Mouse (Mus musculus): Measurements from ENCODE around the gene Pxdn. TPM values are rescaled to one million over a fixed set of nuclear protein-coding genes. Genes with fewer than 3 reads are reported as not detected.

Gene Pxdn
- polyA plus RNA-seq, 1 experiment from 2014 or later: 14.6 TPM

- Histone ChIP-seq H3K27ac (no peak overlapping the region), H3K9ac (no peak overlapping the region), H3K4me2 (no peak overlapping the region), H3K4me3 (no peak overlapping the region), H3K27me3 (replicated peaks) (no peaks in the 10 kb centered on the region), H3K9me3 (replicated peaks) (no peaks in the 10 kb centered on the region), H3K36me3 (no peaks in the 10 kb centered on the region), H3K4me1 (no peaks in the 10 kb centered on the region)
- no peak for ATAC-seq
- WGBS (ENCODE audit: insufficient replicate concordance): 69% methylated on average over 3 of the region's 3 CpGs
Observed at GRCm38 (mm10) chr12:29954464-29954863, 17.1 kb downstream of the Pxdn start.

GRCm38 (mm10) chr12:29956969-29957368 lies 19.6 kb downstream of the Pxdn start:
- Histone ChIP-seq H3K4me1 (no peaks in the 10 kb centered on the region), H3K9me3 (replicated peaks) (no peaks in the 10 kb centered on the region), H3K27me3 (replicated peaks) (no peaks in the 10 kb centered on the region), H3K4me2 (no peak overlapping the region), H3K27ac (no peak overlapping the region), H3K4me3 (no peak overlapping the region), H3K36me3 (no peaks in the 10 kb centered on the region), H3K9ac (no peak overlapping the region)
- ATAC-seq: no peak
- WGBS (ENCODE audit: insufficient replicate concordance): 70% methylated on average over 12 of the region's 12 CpGs

GRCm38 (mm10) chr12:29958637-29959036 lies 21.2 kb downstream of the Pxdn start:
- ATAC-seq: no peak
- no peak overlapping the region for H3K4me3 ChIP-seq
- H3K4me1 ChIP-seq: no peaks in the 10 kb centered on the region
- WGBS (ENCODE audit: insufficient replicate concordance): 62% methylated on average over 5 of the region's 5 CpGs
- no peaks in the 10 kb centered on the region for H3K9me3 ChIP-seq (replicated peaks)
- no peak overlapping the region for H3K4me2 ChIP-seq
- H3K9ac ChIP-seq: no peak overlapping the region
- no peaks in the 10 kb centered on the region for H3K36me3 ChIP-seq
- no peaks in the 10 kb centered on the region for H3K27me3 ChIP-seq (replicated peaks)
- H3K27ac ChIP-seq: no peak overlapping the region

GRCm38 (mm10) chr12:29961041-29961440 lies 23.6 kb downstream of the Pxdn start:
- Histone ChIP-seq H3K27me3 (replicated peaks) (no peaks in the 10 kb centered on the region), H3K27ac (no peak overlapping the region), H3K4me1 (no peaks in the 10 kb centered on the region), H3K4me3 (no peak overlapping the region), H3K4me2 (no peak overlapping the region), H3K9ac (no peak overlapping the region), H3K36me3 (no peaks in the 10 kb centered on the region), H3K9me3 (replicated peaks) (no peaks in the 10 kb centered on the region)
- ATAC-seq: no peak
- 44% methylated on average over 1 of the region's 1 CpGs for WGBS (ENCODE audit: insufficient replicate concordance)

GRCm38 (mm10) chr12:29965016-29965415 lies 27.6 kb downstream of the Pxdn start:
- H3K4me2 ChIP-seq: no peak overlapping the region
- WGBS (ENCODE audit: insufficient replicate concordance): 79% methylated on average over 6 of the region's 6 CpGs
- no peaks in the 10 kb centered on the region for H3K36me3 ChIP-seq
- H3K4me1 ChIP-seq: no peaks in the 10 kb centered on the region
- no peak overlapping the region for H3K27ac ChIP-seq
- no peaks in the 10 kb centered on the region for H3K9me3 ChIP-seq (replicated peaks)
- ATAC-seq: no peak
- no peak overlapping the region for H3K4me3 ChIP-seq
- no peak overlapping the region for H3K9ac ChIP-seq
- no peaks in the 10 kb centered on the region for H3K27me3 ChIP-seq (replicated peaks)

- ATAC-seq: no peak
- no peaks in the 10 kb centered on the region for H3K27me3 ChIP-seq (replicated peaks)
- H3K4me3 ChIP-seq: no peak overlapping the region
- H3K36me3 ChIP-seq: no peaks in the 10 kb centered on the region
- no peak overlapping the region for H3K4me2 ChIP-seq
- no peak overlapping the region for H3K27ac ChIP-seq
- H3K9ac ChIP-seq: no peak overlapping the region
- H3K4me1 ChIP-seq: no peaks in the 10 kb centered on the region
- H3K9me3 ChIP-seq (replicated peaks): no peaks in the 10 kb centered on the region
- whole genome bisulfite sequencing (ENCODE audit: insufficient replicate concordance): 67% methylated on average over 7 of the region's 7 CpGs
Observed at GRCm38 (mm10) chr12:29971795-29972464, 34.5 kb downstream of the Pxdn start.

- H3K9me3 ChIP-seq (replicated peaks): no peaks in the 10 kb centered on the region
- H3K27ac ChIP-seq: no peak overlapping the region
- WGBS (ENCODE audit: insufficient replicate concordance): 60% methylated on average over 6 of the region's 6 CpGs
Observed at GRCm38 (mm10) chr12:29972533-29972932, 35.1 kb downstream of the Pxdn start.

GRCm38 (mm10) chr12:29980076-29980475 lies 42.7 kb downstream of the Pxdn start:
- no peak overlapping the region for H3K27ac ChIP-seq
- H3K36me3 ChIP-seq: peaks cover 4% of the 10 kb centered on the region
- H3K4me2 ChIP-seq: no peak overlapping the region
- no peaks in the 10 kb centered on the region for H3K27me3 ChIP-seq (replicated peaks)
- 77% methylated on average over 8 of the region's 8 CpGs for WGBS (ENCODE audit: insufficient replicate concordance)
- no peaks in the 10 kb centered on the region for H3K9me3 ChIP-seq (replicated peaks)
- ATAC-seq: no peak
- H3K4me3 ChIP-seq: no peak overlapping the region
- H3K4me1 ChIP-seq: no peaks in the 10 kb centered on the region
- H3K9ac ChIP-seq: no peak overlapping the region

More at GRCm38 (mm10) chr12:29972533-29972932, 35.1 kb downstream of the Pxdn start:
- H3K4me3 ChIP-seq: no peak overlapping the region
- no peak overlapping the region for H3K4me2 ChIP-seq
- no peak for ATAC-seq
- no peaks in the 10 kb centered on the region for H3K4me1 ChIP-seq
- no peaks in the 10 kb centered on the region for H3K36me3 ChIP-seq
- H3K9ac ChIP-seq: no peak overlapping the region
- no peaks in the 10 kb centered on the region for H3K27me3 ChIP-seq (replicated peaks)

- peaks cover 8% of the 10 kb centered on the region for H3K36me3 ChIP-seq
- no peak overlapping the region for H3K27ac ChIP-seq
- H3K4me3 ChIP-seq: no peak overlapping the region
- WGBS (ENCODE audit: insufficient replicate concordance): 72% methylated on average over 7 of the region's 7 CpGs
- no peaks in the 10 kb centered on the region for H3K27me3 ChIP-seq (replicated peaks)
- no peak overlapping the region for H3K9ac ChIP-seq
- H3K4me1 ChIP-seq: no peaks in the 10 kb centered on the region
- H3K4me2 ChIP-seq: no peak overlapping the region
- no peak for ATAC-seq
- H3K9me3 ChIP-seq (replicated peaks): no peaks in the 10 kb centered on the region
Observed at GRCm38 (mm10) chr12:29981722-29982293, 44.4 kb downstream of the Pxdn start.

GRCm38 (mm10) chr12:29983190-29983589 lies 45.8 kb downstream of the Pxdn start:
- peaks cover 8% of the 10 kb centered on the region for H3K36me3 ChIP-seq
- H3K27ac ChIP-seq: no peak overlapping the region
- H3K4me2 ChIP-seq: no peak overlapping the region
- no peak overlapping the region for H3K9ac ChIP-seq
- no peak overlapping the region for H3K4me3 ChIP-seq
- H3K9me3 ChIP-seq (replicated peaks): no peaks in the 10 kb centered on the region
- no peaks in the 10 kb centered on the region for H3K4me1 ChIP-seq
- H3K27me3 ChIP-seq (replicated peaks): no peaks in the 10 kb centered on the region
- ATAC-seq: no peak
- 81% methylated on average over 9 of the region's 9 CpGs for WGBS (ENCODE audit: insufficient replicate concordance)

GRCm38 (mm10) chr12:29985126-29985525 lies 47.7 kb downstream of the Pxdn start:
- Histone ChIP-seq H3K27ac (no peak overlapping the region), H3K36me3 (peaks cover 8% of the 10 kb centered on the region)
- WGBS (ENCODE audit: insufficient replicate concordance): 75% methylated on average over 6 of the region's 6 CpGs

GRCm38 (mm10) chr12:29986241-29986640 lies 48.8 kb downstream of the Pxdn start:
- Histone ChIP-seq H3K4me1 (no peaks in the 10 kb centered on the region), H3K9me3 (replicated peaks) (no peaks in the 10 kb centered on the region), H3K27ac (no peak overlapping the region), H3K27me3 (replicated peaks) (no peaks in the 10 kb centered on the region), H3K36me3 (peaks cover 8% of the 10 kb centered on the region), H3K4me3 (no peak overlapping the region), H3K4me2 (no peak overlapping the region), H3K9ac (no peak overlapping the region)
- ATAC-seq: no peak
- 83% methylated on average over 10 of the region's 10 CpGs for WGBS (ENCODE audit: insufficient replicate concordance)

More at GRCm38 (mm10) chr12:29985126-29985525, 47.7 kb downstream of the Pxdn start:
- Histone ChIP-seq H3K9me3 (replicated peaks) (no peaks in the 10 kb centered on the region), H3K4me3 (no peak overlapping the region), H3K9ac (no peak overlapping the region), H3K4me1 (no peaks in the 10 kb centered on the region), H3K4me2 (no peak overlapping the region), H3K27me3 (replicated peaks) (no peaks in the 10 kb centered on the region)
- ATAC-seq: no peak

Measured in liver, embryonic 12.5 days (tissue).